Mouse (Mus musculus) testis, adult 2 months (tissue): Measurements from ENCODE around the gene Gfy.

Experiments
- CTCF ChIP-seq: fragments of 200-500 bp; IDR thresholded peaks from 2 replicates; pipeline ENCODE4 v1.5.1; 2012; ENCODE audit warnings: low read depth, mild to moderate bottlenecking, inconsistent platforms, low read length, moderate library complexity; ENCODE audit not compliant: control insufficient read depth, insufficient read depth, insufficient replicate concordance
- POLR2A ChIP-seq: fragments of 200-500 bp; IDR thresholded peaks from 2 replicates; pipeline ENCODE4 v1.6.1; 2012; ENCODE audit warnings: low read depth, mild to moderate bottlenecking, inconsistent platforms, low read length, moderate library complexity; ENCODE audit not compliant: control insufficient read depth

- TF ChIP-seq POLR2A = no peak
- TF ChIP-seq CTCF = no peak
These were observed 37.5 kb downstream of the Gfy start for GRCm38 (mm10) chr7:45141914-45142313.
